In genomic region chr9:21165041-21165951, GRCm38 (mm10) we compare ENCODE assay signal across 8 mouse cellular contexts. TPM values are rescaled to one million over a fixed set of nuclear protein-coding genes. Genes with fewer than 3 reads are reported as not detected.
DNase-seq lines count a peak whose midpoint lies in the region; ATAC-seq and TF ChIP-seq lines count a peak whose summit lies in the region.

TSS of gene Pde4a (plus strand) at chr9:21165714.

- H3K4me1 ChIP-seq in MEL (ENCODE audit: control insufficient read depth in 1 of 2, insufficient read depth in 2 of 2, low read length in 2 of 2) = peaks cover 18 to 39% of the 10 kb centered on the region in 2 experiments
- no peaks in the 10 kb centered on the region; the same call in 1 of the 2 replicates for H3K4me1 ChIP-seq in midbrain, embryonic 14.5 days (ENCODE audit: control insufficient read depth, insufficient read depth, low read length)
- H3K4me1 ChIP-seq in thymus, adult 2 months (replicated peaks; ENCODE audit: control insufficient read depth, insufficient read depth, low read length) = peaks cover 51% of the 10 kb centered on the region

- no peaks in the 10 kb centered on the region for H3K27me3 ChIP-seq in MEL (ENCODE audit: control insufficient read depth in 1 of 2, insufficient read depth in 2 of 2, low read length in 2 of 2)
- H3K27me3 ChIP-seq in midbrain, embryonic 14.5 days (ENCODE audit: control insufficient read depth, insufficient read depth, low read length) = peaks cover 55% of the 10 kb centered on the region
- H3K27me3 ChIP-seq in thymus, adult 2 months (ENCODE audit: control insufficient read depth, insufficient read depth, low read length) = peaks cover 4% of the 10 kb centered on the region; the same call in 1 of the 2 replicates

- TF ChIP-seq CTCF in MEL (IDR thresholded peaks at IDR 0.05 in 2 of 3, conservative IDR thresholded peaks at IDR 0.05 in 1 of 3; ENCODE audit: control insufficient read depth in 1 of 3, insufficient read depth in 1 of 3, low read depth in 2 of 3, low read length in 3 of 3, poor library complexity in 1 of 3, severe bottlenecking in 1 of 3) = no peak; a peak in 1 of 6 replicates
- TF ChIP-seq CTCF in thymus, adult 2 months (IDR thresholded peaks at IDR 0.05; ENCODE audit: borderline replicate concordance, control insufficient read depth, extremely low read depth, insufficient read depth, low read length, poor library complexity) = no peak; the same call in 1 of the 2 replicates

- WGBS in midbrain, embryonic 14.5 days = 1% methylated on average over 78 of the region's 86 CpGs
- under 1% methylated on average over 85 of the region's 86 CpGs for WGBS in thymus, adult 2 months

- no peak for TF ChIP-seq RAD21 in MEL (IDR thresholded peaks at IDR 0.05; ENCODE audit: low read depth, low read length)

- peak in 1 of 2 experiments; percentile 90; a peak in 2 of 4 replicates for TF ChIP-seq POLR2A in MEL (IDR thresholded peaks at IDR 0.05; ENCODE audit: control insufficient read depth in 1 of 2, insufficient read depth in 1 of 2, low read depth in 1 of 2, low read length in 2 of 2, poor library complexity in 1 of 2)
- no peak for TF ChIP-seq POLR2A in thymus, adult 2 months (IDR thresholded peaks at IDR 0.05; ENCODE audit: control insufficient read depth, extremely low read depth, insufficient read depth, low read length, poor library complexity)

- peak within 1 kb of the TSS; percentile 63 for H3K4me2 ChIP-seq in midbrain, embryonic 14.5 days (ENCODE audit: low read length)

- DNase-seq in MEL (ENCODE audit: low read depth, low spot score) = peak; percentile 100
- no peak for DNase-seq in gastrocnemius, postnatal 14 days
- peak; percentile 89 for DNase-seq in induced T-regulatory cell, adult 2 months (ENCODE audit: low read depth)
- peak; percentile 85 to 87 for DNase-seq in left cerebral cortex, postnatal 10 days (ENCODE audit: extremely low spot score in 1 of 2, low spot score in 2 of 2)
- peak; percentile 73 for DNase-seq in midbrain, embryonic 14.5 days
- peak; percentile 52 for DNase-seq in thymus, adult 2 months
- DNase-seq in cerebellum, adult 18-20 months = no peak

- TF ChIP-seq EP300 in MEL (IDR thresholded peaks at IDR 0.05; ENCODE audit: low read depth in 1 of 2, low read length in 2 of 2) = no peak

- H3K9ac ChIP-seq in MEL (ENCODE audit: control insufficient read depth, low read depth, low read length, poor library complexity, severe bottlenecking) = peak within 1 kb of the TSS; percentile 82
- peak within 1 kb of the TSS; percentile 36; the same call in 1 of the 2 replicates for H3K9ac ChIP-seq in midbrain, embryonic 14.5 days (replicated peaks; ENCODE audit: low read length)

- H3K36me3 ChIP-seq in MEL (ENCODE audit: control insufficient read depth in 1 of 2, insufficient read depth in 2 of 2, low read length in 2 of 2) = peaks cover 0 to 24% of the 10 kb centered on the region in 2 experiments; a peak in 2 of 4 replicates
- no peaks in the 10 kb centered on the region for H3K36me3 ChIP-seq in midbrain, embryonic 14.5 days (ENCODE audit: control insufficient read depth, insufficient read depth, low read length)
- H3K36me3 ChIP-seq in thymus, adult 2 months (ENCODE audit: control insufficient read depth, insufficient read depth, low read length) = no peaks in the 10 kb centered on the region

- ATAC-seq in common myeloid progenitor, adult 5-6 weeks (replicated peaks; ENCODE audit: low read depth, poor library complexity, severe bottlenecking) = 0 out of 2 replicates have a peak, but pooled peaks have one; percentile 6
- peak; percentile 32 for ATAC-seq in midbrain, embryonic 14.5 days (ENCODE audit: low FRiP score, low TSS enrichment)

- H3K4me3 ChIP-seq in MEL (ENCODE audit: control insufficient read depth in 1 of 2, insufficient read depth in 1 of 2, low read depth in 2 of 2, low read length in 2 of 2) = peak within 1 kb of the TSS; percentile 71 to 81
- peak within 1 kb of the TSS; percentile 39 for H3K4me3 ChIP-seq in midbrain, embryonic 14.5 days (replicated peaks; ENCODE audit: low read depth, low read length)
- peak within 1 kb of the TSS; percentile 22 for H3K4me3 ChIP-seq in thymus, adult 2 months (ENCODE audit: control insufficient read depth, insufficient read depth, low read length)

- peak within 1 kb of the TSS; percentile 79 for H3K27ac ChIP-seq in MEL (ENCODE audit: control insufficient read depth, low read depth, low read length)
- no peak within 1 kb of the TSS for H3K27ac ChIP-seq in midbrain, embryonic 14.5 days (replicated peaks; ENCODE audit: low read depth, low read length)
- no peak within 1 kb of the TSS for H3K27ac ChIP-seq in thymus, adult 2 months (ENCODE audit: control insufficient read depth, insufficient read depth, low read length)

- intact Hi-C loops in gastrocnemius, postnatal 14 days (cut with DNase I; ENCODE audit: low total_unique reads) = no loop called here
- intact Hi-C loops in left cerebral cortex, postnatal 10 days (cut with DNase I) = no loop called here

- H3K79me2 ChIP-seq in MEL (ENCODE audit: control insufficient read depth, insufficient read depth, low read length, poor library complexity) = peaks cover 23% of the 10 kb centered on the region

- H3K9me3 ChIP-seq in MEL (replicated peaks; ENCODE audit: insufficient read depth, low read length) = no peaks in the 10 kb centered on the region
- H3K9me3 ChIP-seq in midbrain, embryonic 14.5 days (ENCODE audit: control insufficient read depth, low read length) = no peaks in the 10 kb centered on the region

TF ChIP-seq in MEL, 35 proteins besides CTCF, POLR2A, EP300 and RAD21:
- peak; percentile 57; the same call in 1 of the 2 replicates for TF ChIP-seq TBP (IDR thresholded peaks at IDR 0.05; ENCODE audit: low read depth, low read length)
- TF ChIP-seq KAT2A (conservative IDR thresholded peaks at IDR 0.05; ENCODE audit: low read depth, low read length) = no peak
- peak; percentile 69; the same call in 1 of the 2 replicates for TF ChIP-seq POLR2AphosphoS5 (IDR thresholded peaks at IDR 0.05; ENCODE audit: borderline replicate concordance, low read depth, low read length)
- peak; percentile 27 for TF ChIP-seq UBTF (IDR thresholded peaks at IDR 0.05; ENCODE audit: borderline replicate concordance, insufficient read depth, low read depth, low read length)

RNA-seq across cellular contexts. Expression of gene Pde4a, which starts in this region (rescaled TPM):
- total RNA-seq in MEL (2012; rRNA removed) = 13.8 and 16.6 TPM in 2 replicates
- polyA plus RNA-seq in MEL (2012; ENCODE audit: insufficient read depth in 1 of 2, insufficient read length in 2 of 2, low read depth in 1 of 2, low replicate concordance in 2 of 2, missing spikeins in 1 of 2) = 10 to 100 TPM; 45.6 to 53.9 TPM
- total RNA-seq in common myeloid progenitor, adult 5-6 weeks (2017) = 5.4 and 10.9 TPM in 2 replicates
- total RNA-seq in gastrocnemius, postnatal 14 days (2021) = 10 to 100 TPM; 26.1 to 27.1 TPM
- 10 to 100 TPM; 65.6 to 67.5 TPM for total RNA-seq in left cerebral cortex, postnatal 10 days (2021)
- 28.4 and 32.3 TPM in 2 replicates for polyA plus RNA-seq in midbrain, embryonic 14.5 days (2014; fragmentation: Nextera tagmentation; extraction: Ambion mirVana)
- polyA plus RNA-seq in thymus, adult 2 months (2012; rRNA removed) = 6.1 and 6.8 TPM in 2 replicates

Comparison
In these comparisons a context has a peak if more than half of its experiments do, and no peak if none do; other contexts are left out.
1. DNase-seq: peak in MEL (single experiment), induced T-regulatory cell, adult 2 months (single experiment), left cerebral cortex, postnatal 10 days (2 of 2), midbrain, embryonic 14.5 days (single experiment) and thymus, adult 2 months (single experiment); none in gastrocnemius, postnatal 14 days (single experiment) and cerebellum, adult 18-20 months (0 of 2).
2. H3K4me3 ChIP-seq: peak in every context shown above with its lines; median percentile 76 in MEL; 39 in midbrain, embryonic 14.5 days; 22 in thymus, adult 2 months.